Mouse (Mus musculus): Measurements from ENCODE around the gene Hmgn2.

Gene Hmgn2

DNA sequence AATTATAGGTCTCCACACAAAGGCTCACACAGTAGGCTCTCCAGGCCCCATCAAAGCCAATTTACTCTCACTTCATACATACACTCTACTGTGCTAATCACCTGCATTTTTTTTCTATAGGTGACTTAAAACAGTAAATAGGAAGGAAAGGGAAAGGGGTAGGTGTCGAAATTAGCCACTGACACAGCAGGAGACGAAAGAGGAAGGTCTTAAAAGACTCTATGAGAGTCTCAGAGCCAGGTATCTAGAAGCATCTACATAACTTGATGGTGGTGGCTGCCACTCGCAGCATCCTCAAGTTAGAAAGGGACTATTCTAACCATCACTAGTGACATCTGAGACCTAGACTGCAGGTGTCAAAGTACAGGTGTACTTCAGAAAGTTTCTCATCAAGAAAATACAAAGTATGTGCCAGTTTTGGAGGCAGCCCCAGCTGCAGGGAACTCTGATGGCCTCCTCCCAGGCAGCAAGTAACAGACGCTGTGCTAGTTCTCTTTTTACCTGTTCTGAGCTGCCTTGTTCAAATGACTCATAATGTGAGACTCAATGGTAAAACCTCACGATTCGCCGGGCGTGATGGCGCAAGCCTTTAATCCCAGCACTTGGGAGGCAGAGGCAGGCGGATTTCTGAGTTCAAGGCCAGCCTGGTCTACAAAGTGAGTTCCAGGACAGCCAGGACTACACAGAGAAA is 9.7 kb upstream of the Hmgn2 start:
- no peak for DNase-seq (ENCODE audit: extremely low spot score, low read depth, low spot score)

DNA sequence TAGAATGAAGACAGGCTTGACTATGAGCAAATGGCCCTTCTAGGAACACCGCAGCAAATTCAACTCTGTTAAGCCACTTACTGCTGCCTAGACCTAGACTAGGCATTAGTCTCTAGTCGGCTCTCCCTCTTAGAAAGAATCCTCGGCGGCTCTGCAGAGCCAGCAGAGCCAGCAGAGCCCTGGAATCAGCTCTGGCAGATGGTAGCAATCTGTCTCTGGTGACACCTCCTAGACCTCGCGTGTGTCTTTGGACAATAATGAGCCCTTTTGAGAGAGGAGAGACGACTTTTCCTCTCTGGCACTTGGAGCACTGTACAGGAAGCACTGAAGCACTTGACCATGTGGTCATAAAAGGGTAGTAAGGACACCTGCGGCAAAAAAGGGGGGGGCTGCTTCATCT is 3.3 kb upstream of the Hmgn2 start:
- DNase-seq (ENCODE audit: extremely low spot score, low read depth, low spot score) = no peak

DNA sequence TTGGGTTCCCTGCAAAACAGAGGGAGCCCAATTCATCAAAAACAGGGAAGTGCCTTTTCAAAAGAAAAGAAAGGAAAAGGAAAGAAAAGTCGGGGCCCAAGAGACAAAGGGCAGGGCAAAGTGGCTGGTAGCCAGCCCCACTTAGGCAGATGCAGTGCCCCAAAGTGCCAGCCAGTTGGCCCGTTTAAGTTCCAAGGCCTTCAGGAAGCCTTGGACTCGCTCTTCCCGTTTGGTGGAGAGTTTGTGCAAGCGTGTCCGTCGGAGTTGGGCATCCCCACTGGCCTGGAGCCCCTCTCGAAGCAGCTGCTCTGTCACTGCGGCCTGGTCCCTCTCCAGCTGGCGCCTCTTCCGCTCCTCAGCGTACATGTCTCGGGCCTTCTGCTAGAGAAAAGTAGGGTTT is 2.4 kb upstream of the Hmgn2 start:
- no peak for DNase-seq (ENCODE audit: extremely low spot score, low read depth, low spot score)

DNA sequence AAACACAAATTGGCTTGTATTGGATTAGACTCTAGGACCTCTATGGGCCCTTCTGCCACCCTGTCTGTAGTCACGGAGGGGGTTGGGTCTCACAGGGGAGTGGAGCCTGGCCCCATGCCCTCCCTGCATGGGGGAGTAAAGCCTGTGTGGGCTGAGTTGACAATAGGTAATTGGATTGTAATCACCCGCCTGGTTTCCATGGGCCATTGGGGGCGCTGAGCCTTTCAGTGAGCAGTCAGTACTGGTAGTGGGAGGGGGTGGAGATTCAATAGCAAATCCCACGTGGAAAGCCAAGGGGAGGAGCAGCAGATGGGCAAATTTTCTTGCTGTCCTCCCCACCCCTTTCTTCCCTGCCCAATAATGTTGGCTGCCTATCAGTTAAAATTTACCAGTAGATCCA is 1.7 kb upstream of the Hmgn2 start:
- no peak for DNase-seq (ENCODE audit: extremely low spot score, low read depth, low spot score)

DNA sequence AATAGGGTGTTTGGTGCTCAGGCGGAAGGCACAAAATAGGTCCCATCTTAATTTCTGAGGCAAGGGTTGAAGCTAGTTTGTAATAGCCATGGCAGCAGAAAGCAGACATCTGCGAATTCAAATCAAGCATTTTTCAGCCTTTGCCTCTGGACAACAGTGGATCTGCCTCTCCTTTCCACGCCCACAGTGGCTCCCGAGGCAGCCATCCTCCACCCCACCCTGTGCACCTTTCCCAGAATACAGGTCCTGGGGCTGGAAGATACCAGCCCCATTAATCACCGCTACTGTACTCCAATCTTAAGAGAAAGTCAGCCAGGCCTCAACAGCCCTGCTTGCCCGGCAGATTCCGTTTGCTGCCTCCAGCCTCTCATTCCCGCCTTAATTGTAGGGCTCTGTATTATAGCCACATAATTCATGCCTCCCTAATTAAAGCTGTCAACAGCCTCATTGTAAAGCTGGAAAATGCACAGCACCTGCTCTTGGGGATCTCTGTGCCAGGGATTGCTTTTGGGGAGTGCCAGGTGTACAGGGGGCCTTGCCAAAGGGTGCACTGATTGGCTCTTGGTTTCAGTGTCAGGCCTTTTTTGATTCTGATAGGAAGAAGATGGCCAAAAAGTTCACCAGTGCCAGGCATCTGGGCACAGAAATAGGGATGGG is 792 bp upstream of the Hmgn2 start:
- DNase-seq (ENCODE audit: extremely low spot score, low read depth, low spot score) = no peak

DNA sequence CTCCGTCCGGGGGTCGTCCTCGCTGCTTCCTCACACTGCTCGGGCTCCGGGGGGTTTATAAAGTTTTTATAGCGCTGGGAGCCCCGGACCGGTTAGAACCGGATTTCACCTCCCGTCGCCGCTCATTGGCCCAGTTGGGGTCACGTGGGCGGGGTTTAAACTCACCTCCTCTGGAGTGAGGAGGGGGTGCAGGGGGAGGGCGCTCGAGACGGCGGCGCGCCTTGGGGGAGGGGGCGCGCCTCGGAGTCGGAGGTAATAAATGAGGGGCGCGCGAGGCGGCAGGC is 642 bp downstream of the Hmgn2 start:
- peak; percentile 85 for DNase-seq (ENCODE audit: extremely low spot score, low read depth, low spot score)

DNA sequence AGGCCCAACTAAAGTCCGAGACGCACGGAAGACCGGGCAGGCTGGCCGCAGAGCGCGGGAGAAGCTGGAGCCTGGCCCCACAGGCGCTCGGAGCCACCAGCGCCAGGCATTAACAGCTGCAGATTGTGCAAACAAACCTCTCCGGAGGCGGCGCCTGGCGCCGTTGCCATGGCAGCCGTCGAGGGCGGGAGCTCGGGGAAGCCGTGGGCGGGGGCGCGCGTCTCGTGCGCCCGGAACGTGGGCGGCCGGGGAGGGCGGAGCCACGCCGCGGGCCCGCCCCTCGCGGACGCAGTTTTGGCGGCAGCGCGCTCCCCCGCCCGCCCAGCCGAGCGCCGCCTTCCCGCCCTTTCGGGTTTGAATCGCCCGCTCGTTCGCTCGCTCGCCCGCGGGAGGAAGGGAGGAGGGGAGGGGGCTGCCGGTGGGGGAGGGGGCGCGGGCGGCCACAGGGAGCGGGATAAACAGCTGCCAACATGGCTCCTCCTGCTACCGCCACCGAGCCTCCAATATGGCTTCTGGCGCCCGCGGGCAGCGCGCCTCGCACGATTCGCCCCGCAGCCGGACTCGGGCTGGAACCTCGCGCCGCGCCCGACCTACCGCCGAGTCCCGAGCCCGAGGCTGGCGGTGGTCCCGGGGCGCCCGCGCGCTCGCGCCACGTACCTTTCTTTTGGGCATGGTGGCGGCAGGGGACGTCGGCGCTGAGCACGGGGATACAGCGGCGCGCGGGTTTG is 1.1 kb downstream of the Hmgn2 start:
- no peak for DNase-seq (ENCODE audit: extremely low spot score, low read depth, low spot score)

DNA sequence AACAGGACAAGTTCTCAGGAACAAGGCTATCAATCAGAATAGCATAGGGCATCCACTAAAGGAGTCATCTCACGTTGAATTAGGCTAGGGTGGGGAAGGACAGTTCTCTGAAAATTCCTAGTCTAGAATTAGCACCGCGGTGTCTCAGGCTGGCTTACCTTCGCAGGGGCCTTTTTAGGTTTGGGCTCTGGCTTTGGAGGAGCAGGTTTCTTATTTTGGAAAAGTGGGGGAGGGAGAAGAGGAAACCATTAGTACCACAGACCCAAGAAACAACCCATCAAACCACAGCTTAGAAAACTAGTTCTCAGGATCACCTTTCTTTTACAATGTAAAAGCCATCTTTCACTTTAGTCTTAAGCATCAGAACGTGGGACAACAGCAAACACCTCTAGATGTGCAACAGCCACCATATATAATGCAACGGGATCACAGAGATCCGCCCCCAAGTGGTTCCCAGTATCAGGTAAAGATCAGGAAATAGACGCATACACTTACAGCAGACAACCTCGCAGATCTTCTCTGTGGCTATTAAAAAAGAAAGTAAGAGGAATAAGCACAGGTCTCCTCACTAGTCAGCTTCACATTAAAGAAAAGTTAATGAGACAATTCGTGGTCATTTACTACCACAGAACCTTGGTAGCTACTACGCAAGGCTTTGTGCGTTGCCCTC is 2.0 kb downstream of the Hmgn2 start:
- no peak for DNase-seq (ENCODE audit: extremely low spot score, low read depth, low spot score)

DNA sequence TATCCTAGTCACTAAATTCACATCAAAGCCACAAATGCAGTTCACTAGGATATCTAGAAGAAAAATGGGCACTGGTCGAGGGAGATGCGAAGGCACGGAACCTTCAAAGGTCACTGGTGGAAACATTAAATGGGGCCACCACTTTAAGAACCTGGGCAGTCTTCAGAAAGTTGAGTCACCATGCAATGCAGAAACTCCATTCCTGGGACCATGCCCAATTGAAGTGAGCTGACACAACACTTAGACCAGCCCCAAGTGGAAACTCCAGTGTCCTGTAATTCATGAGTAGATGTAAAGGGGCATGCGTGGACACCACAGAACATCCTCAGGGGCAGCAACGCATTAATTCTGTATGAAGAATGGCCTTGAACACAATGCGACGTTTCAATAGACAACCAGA is 5.9 kb downstream of the Hmgn2 start:
- DNase-seq (ENCODE audit: extremely low spot score, low read depth, low spot score) = no peak

DNA sequence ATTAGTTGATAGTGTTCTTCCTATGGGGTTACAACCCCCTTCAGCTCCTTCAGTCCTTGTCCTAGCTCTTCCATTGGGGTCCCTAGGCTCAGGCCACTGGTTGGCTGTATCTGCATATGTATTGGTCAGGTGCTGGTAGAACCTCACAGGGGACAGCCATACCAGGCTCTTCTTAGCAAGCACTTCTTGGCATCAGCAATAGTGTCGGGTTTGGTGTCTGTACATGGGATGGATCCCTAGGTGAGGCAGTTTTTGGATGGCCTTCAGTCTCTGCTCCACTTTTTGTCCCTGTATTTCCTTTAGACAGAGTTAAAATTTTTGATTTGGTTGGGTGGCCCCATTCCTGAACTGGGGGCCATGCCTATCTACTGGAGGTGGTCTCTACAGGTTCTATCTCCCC is 9.6 kb downstream of the Hmgn2 start:
- DNase-seq (ENCODE audit: extremely low spot score, low read depth, low spot score) = no peak

DNA sequence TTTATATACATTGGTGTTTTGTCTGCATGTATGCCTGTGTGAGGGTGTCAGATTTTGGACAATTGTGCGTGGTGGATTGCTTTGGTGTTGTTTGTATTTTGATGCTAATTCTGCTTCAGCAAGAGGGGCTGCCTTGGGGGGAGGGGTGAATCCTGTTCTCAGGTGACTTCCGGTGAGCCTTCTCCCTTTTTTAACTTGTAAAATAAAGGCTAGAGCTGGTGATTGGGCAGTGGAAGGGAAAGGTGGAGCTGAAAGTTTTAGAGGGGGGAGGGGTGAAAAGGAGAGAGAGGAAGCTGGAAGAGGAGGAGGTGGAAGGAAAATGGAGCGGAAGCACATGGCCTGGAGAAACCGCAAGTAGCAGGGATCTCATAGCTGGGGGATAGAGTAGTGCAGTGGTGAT is 12.1 kb downstream of the Hmgn2 start:
- no peak for DNase-seq (ENCODE audit: extremely low spot score, low read depth, low spot score)

DNA sequence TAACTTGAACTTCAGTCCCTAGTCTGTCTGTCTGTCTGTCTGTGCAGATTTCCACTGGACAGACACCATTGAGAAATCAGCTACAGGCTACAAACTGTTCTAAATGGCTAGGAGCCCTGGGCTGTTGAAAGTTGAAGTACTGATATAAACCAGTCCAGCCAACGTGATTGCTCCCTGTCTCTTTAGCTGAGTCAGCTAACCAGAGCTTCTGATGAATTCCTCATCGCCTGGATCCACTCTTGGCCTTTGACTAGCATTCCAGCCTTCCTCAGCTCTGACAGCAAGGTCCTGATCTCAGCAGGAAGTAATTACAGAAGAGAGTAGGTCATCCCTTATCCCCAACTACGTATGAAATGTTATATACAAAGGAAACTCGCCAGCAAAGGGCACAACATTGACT is 21.7 kb downstream of the Hmgn2 start:
- no peak for DNase-seq (ENCODE audit: extremely low spot score, low read depth, low spot score)

DNA sequence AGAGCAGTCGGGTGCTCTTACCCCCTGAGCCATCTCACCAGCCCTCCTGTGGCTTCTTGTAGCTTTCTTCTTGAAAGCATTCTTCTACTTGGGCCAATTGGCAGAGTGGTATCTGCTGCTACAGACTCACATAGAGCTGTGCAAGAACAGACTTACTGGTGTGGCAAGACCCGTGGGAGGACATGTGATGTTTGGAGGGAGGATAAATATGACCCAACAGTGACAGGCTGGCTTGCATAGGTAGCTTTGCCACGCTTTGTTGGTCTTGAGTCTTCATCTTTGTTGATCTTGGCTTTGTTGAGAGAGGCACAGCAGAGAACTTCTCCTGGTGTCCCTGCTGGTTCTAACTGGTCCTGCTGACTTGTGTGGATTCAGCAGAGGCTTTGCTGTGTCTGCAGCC is 24.7 kb downstream of the Hmgn2 start:
- no peak for DNase-seq (ENCODE audit: extremely low spot score, low read depth, low spot score)

DNA sequence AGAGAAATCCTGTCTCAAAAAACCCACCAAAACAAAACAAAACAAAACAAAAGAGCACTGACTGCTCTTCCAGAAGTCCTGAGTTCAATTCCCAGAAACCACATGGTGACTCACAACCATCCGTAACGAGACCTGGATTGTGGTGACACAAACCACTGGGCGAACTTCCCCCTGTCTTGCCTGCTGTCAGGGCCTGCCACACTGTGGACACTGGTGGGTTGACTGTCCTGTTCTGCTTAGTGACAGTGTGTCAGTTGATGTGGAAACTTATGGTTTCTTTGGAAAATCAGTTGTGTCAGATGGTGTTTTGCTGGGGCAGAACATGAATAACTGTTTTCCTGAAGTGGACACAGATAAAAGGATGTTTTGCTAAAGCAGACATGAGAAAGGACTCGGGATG is 25.8 kb downstream of the Hmgn2 start:
- no peak for DNase-seq (ENCODE audit: extremely low spot score, low read depth, low spot score)

DNA sequence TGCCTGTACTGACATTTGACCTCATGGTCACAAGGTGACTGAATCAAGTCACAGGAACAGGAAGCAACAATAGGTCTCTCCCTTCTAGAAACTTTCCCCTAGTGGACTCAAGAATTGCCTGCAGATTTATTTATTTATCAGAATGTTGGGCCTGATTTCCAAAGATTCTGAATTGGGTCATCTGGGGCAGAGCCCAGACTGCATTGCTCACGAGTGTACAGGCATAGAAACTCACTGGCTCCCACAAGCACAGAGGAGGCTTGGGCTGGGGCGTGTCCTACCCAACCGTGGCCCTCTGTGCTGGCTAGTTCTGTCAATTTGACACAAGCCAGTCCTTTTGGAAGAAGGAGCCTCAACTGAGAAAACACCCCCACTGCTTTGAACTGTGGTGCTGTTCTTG is 26.9 kb downstream of the Hmgn2 start:
- no peak for DNase-seq (ENCODE audit: extremely low spot score, low read depth, low spot score)

DNA sequence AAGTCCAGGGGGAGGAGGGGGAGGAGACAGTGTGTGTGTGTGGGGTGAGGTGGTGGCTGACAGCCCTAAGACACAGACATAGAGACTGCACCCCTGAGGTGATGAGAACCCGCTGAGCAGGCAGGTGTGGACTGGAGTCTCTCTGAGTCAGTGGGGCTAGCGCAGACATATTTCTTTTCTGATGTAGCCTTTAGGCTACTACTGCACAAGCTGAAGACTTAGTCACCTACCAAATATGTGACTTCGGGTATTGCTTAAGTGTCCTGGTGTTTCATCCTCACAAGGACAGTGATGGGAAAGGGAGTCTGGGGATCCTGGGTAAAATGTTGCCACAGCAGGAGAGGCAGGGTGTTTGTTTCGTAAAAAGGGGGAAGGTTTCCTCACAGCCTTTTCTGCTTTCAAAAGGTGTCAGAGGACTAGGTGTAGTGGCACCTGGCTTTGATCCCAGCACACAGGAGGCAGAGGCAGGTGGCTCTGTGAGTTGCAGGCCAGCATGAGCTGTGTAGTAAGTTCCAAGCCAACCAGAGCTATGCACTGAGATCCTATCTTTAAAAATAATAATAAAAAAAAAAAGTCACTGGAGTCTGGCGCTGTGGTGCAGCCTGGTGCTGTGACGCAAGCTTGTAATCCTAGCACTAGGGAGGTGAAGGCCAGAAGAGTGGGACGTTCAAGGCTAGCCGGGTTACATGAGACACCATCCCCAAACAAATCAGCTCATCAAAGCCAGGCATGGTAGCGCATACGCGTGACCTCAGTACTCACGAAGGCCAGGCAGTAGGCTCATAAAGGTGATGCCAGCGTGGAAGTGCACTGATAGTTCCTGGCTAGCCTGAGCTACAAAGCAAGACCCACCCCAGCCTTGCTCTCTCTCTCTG is 27.8 kb downstream of the Hmgn2 start:
- no peak for DNase-seq (ENCODE audit: extremely low spot score, low read depth, low spot score)

DNA sequence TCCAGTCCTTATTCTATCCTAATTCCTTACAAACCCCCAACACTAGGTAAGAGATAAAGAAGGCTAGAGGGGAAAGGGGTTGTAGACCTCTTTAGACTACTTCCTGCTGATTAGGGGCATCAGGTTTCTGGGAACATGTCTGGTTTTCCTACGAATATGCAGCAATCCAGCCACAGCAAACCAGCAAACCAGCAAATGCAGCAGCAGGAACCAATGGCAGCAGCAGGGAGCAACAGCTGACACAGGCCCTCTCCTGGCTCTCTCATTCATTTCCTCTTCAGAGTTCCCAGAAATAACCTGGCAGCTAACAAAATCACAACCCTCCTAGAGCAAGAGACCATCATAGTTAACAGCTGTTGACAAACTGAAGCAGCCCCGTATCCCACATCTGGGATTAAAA is 30.4 kb downstream of the Hmgn2 start:
- no peak for DNase-seq (ENCODE audit: extremely low spot score, low read depth, low spot score)

DNA sequence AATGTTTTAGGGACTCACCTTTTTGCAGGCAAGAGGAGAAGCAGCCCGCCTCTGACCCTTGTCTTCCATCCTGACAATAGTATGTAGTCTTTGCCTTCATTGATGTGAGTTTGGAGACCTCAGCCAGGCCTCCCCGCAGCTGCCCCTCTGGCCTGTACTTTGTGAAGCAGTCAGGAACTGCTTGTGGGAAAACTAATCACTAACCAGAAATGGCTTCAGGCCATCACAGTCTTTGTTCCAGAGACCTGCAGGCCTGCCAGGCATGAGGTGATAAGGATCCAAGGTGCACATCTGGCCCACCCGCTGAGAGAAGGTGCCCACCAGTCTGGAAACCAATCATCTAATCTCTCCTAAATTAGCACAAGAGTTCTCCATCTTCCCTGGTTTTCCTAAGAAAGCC is 36.7 kb downstream of the Hmgn2 start:
- no peak for DNase-seq (ENCODE audit: extremely low spot score, low read depth, low spot score)

DNA sequence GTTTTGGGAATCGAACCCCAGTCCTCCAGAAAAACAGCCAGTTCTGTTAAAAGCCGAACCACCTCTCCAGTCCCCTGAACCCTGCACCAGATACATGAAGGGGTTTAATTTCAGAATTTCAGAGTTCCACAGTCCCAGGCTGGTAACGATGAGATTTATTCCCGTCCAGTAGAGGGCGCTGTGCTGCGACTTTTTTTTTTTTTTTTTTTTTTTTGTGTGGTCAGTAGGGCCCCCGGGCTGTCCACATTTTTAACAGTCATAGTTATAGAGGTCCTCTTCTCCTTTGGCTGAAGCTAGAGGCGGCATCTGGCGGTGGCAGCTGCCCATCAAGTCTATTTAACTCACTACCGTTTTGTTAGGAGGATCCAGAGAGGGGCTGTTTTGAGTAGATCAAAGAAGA is 37.1 kb downstream of the Hmgn2 start:
- no peak for DNase-seq (ENCODE audit: extremely low spot score, low read depth, low spot score)

DNA sequence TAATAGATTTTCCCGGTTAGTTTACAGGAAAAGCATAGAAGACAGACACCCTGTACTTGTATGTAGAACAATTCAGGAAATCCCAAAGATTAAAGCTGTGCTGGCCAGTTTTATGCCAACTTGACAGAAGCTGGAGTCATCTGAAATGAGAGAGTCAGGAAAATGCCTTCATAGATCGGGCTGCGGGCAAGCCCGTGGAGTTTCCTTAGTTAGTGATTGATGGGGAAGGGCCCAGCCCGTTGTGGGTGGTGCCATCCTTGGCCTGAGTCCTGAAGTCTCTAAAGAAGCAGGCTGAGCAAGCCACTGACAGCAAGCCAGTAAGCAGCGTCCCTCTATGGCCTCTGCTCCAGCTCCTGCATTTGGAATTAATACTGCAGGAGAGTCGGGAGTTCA is 39.2 kb downstream of the Hmgn2 start:
- DNase-seq (ENCODE audit: extremely low spot score, low read depth, low spot score) = no peak

DNA sequence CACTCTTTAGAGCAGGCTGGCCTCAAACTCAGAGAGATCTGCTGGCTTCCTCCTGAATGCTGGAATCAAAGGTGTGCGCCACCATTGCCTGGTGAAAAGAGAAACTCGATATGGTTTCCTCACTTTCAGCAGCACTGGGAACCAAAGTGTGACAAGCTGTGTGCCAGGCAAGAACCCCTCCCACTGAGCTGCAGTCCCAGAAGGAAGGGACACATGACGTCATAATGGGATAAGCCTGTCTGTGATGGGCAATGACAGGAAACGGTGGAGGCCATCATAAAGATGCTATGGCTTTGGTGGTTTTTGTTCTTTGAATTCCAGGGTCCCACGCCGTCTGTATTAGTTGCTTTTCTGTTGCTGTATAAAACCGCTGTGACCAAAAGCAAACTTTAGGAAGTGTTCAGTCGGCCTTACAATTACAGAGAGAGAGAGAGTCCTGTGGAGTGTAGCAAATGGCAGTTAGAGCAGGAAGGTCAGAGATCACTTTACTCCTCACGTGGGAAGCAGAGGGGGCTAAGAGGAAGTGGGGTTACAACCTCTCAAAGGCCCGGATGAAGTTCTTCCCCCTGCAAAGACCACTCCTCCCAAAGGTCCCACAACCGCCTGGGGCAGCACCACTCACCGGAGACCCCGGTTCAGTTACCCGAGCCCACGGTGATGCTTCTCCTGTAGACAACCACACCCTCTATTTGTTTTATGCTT is 39.7 kb downstream of the Hmgn2 start:
- DNase-seq (ENCODE audit: extremely low spot score, low read depth, low spot score) = no peak

Data from hindlimb bud, embryonic 11.5 days (tissue).